Mouse (Mus musculus): Measurements from ENCODE around the gene Zfp507.

DNA sequence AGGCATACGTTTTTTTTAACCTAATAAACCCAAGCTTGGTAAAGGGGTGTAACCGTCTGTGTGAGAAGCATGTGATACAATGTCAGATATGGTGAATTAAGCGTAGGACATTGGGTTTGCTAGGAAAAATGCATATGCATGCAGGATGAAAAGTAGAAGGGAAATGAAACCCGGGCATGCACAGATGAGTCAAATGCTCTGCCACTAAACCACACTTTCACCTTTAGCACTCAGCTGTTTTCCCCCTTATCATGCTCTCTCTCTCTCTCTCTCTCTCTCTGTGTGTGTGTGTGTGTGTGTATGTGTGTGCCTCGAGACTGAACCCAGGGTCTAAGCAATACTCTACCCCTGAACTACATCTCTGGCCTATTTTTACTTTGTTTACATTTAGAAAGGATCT lies 60.5 kb downstream of the Zfp507 start:
- TF ChIP-seq CTCF (IDR thresholded peaks at IDR 0.05; ENCODE audit: low read depth) (no peak), EP300 (IDR thresholded peaks at IDR 0.05; ENCODE audit: low read depth) (no peak)

All from liver, embryonic 14.5 days (tissue).